Mouse (Mus musculus): ENCODE measurements around the gene Vat1.
"Not testable (repeated sequence)": the region's sequence is repeated elsewhere in the genome, so short reads cannot be mapped to it uniquely, and the experiment has no call there.

GRCm38 (mm10) chr11:101476361-101476760, 10.3 kb upstream of the Vat1 start:
- TF ChIP-seq CTCF (IDR thresholded peaks at IDR 0.05; ENCODE audit: extremely low read depth, insufficient read length, insufficient replicate concordance, low read depth, low read length); POLR2A (IDR thresholded peaks at IDR 0.05; ENCODE audit: low read depth, low read length): not testable (repeated sequence)

Measured in small intestine, adult 2 months (tissue).